Mouse (Mus musculus) megakaryocyte, adult 5-6 weeks (primary cell): ENCODE results near the gene Schip1. TPM values are rescaled to one million over a fixed set of nuclear protein-coding genes. Genes with fewer than 3 reads are reported as not detected.

Source experiments
- ATAC-seq: 2 replicates; pipeline ENCODE4 v1.8.0; 2016; ENCODE audit warnings: mild to moderate bottlenecking, inconsistent platforms; ENCODE audit not compliant: poor library complexity, severe bottlenecking
- total RNA-seq, 2 experiments: library from RNA; stranded (forward) in 1 of 2; stranded (reverse) in 1 of 2; fragments of 153-499, 151-499 nt in 1 of 2; fragments of 221-1000, 200-1000 nt in 1 of 2; gene quantifications; 2 replicates each; pipeline versions ENCODE4 v1.2.3 to v1.2.4; 2015 to 2017

The Schip1 gene
- total RNA-seq, 2 experiments from 2014 or later, result 0.11 TPM; not detected in 1

DNA sequence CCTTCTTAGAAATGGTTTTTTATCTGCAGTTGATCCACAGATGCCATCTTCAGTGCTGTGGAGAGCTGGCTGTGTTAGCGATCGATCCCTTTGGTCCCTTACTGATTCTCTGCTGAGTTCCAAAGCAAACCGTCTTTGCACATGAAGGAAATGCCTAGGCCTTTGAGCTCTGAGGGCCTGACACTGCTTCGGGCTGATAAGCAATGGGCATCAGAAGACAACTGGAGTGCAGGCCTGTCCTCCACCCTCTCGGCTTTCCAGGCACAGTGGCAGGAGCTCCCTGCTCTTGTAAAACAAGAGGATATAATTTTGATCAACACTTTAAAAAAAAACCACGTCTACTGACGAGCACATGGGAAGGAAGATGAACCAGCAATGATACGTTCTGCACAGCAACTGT is 477.1 kb downstream of the Schip1 start:
- ATAC-seq, result no peak

DNA sequence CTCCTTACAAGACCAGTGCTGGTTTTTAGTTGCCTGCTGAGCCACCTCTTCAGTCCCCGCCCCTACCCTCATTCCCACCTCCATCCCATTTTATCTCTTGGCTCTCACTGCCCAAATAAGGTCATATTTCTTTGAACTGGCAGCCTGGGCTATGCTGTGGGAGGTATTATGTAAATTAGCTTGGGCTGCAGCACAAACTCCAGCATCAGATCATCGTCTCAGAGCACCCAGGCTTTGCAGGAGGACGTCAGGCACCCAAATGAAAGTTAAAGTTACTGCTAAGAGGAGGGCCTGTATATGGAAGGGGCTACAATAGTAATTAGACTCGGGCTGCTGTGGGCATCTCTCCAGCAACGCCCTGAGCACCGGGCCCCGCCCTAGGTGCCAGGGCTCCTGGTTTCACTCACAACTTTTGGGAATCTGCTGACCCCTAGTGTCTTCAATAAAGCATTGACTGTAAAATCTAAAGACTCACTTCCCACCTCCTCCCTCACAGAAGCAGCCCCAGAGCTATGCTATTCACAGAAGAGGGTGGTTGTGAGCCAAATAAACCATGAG is 478.4 kb downstream of the Schip1 start:
- ATAC-seq, result peak; percentile 86

DNA sequence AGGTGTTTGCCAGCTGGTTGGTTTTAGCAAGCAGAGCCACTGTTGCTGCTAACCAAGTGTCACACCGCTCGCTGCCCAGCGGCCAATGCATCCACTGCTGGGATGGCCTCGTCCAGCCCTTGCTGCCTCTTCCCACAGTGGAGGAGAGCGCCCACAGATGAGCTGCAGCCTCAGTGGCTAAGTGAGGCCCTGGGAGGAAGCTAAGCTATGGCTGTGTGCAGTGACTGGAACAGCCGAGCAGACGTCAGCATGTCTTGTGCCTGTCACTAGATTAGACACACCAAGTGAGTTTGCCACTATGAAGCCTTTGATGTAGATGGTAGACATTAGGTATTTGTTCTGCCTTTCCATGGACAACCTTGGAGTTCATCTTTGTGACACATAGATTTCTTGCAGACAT is 480.2 kb downstream of the Schip1 start:
- ATAC-seq, result no peak

DNA sequence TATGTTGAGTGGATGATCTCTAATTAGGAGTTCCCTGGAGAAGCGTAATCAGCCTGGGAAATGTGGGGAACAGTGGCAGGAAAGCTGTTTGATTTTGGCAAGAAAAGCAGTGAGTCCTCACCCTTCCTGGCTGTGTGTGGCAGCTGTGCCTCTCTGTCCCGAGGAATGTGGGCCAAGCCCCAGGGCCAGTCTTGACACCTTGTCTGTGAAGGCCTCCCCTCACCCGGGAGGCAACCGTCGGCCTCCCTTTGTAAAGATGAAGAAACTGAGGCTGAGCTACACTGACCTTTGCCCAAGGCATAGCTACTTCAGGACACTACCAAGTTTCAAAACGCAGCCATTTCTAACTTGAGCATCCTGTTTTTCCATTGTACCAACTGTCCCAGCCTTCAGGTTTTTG is 481.3 kb downstream of the Schip1 start:
- ATAC-seq, result no peak

DNA sequence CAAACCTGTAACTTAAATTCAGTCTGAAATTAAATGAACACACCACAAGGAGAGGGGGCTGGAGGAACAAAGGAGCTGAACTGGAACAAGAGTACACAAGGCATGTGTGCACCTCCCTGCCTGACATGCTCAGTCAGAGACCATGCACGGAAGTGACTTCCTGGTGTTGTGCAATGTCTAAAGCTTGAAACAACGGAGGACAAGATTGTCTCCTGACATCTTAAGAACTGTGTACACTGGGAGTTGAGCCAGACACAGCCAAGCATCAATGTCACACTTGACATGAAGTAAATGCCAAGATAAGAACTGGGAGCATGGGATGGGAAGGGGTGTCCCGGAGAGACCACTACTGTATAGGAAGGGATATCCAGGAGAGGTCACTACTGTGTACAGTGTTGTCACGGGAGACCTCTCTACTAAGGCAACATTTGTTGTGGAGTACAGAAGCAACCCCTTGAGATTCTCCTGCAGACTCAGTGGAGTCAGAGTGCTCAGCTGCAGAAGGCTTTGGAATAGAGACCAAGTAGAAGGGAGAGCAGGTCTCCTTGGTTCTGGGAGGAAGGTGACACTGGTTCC is 490.6 kb downstream of the Schip1 start:
- peak; percentile 46 for ATAC-seq

DNA sequence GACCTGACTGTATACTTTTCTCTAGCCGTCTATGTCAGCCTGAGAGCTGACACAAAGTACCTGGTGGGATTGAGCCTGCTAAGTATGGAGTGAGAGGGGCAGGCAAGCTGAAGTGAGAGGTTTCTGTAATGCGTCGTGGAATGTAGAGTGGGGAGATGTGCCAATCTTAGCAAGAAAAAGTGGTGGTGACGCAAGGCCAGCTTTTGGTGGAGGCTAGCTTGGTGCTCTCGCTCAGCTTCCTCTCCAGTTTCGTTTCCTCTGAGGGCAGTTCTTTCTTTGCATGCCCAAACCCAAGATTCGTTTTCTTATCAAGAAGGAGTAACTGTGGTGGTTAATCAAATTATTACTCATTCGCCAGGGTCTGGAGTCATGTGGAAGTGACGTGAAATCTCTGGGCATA is 492.3 kb downstream of the Schip1 start:
- ATAC-seq, result peak; percentile 89

DNA sequence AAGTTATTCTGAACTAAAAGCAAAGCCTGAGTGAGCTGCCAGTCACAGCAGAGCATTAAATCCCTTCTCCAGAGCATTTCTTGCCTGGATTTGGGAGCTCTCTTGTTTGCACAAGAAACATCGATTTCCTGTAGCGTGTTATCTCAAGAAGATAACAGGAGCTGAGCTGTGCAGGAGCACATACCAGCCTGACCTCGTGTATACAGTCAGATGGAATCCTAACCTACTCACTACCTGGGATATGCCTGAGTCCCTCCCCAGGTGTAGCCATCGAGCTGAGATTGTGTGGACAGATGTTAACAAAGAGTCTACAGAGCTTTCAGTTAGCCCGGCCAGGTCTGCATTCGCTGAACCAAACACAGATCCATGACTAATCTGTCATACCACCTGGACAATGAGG is 494.1 kb downstream of the Schip1 start:
- ATAC-seq, result no peak

DNA sequence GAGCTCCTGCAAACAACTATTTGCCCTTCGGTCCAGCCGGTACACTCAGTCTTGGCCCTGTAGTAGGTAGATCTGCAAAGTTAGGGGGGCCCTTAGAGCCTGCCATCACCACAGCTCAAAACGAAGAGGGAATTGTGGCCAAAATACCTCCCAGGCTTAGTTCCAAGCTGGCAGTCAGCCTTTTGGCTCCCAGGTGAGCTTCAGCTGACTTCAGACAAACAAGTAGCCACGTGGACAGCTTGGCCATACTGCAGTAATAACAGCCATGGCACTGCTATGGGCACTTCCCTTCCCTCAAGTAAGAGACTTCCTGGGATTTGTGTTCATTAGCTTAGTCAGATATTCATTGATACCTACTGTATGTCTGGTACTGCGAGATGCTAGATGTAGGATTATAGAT is 495.5 kb downstream of the Schip1 start:
- no peak for ATAC-seq

DNA sequence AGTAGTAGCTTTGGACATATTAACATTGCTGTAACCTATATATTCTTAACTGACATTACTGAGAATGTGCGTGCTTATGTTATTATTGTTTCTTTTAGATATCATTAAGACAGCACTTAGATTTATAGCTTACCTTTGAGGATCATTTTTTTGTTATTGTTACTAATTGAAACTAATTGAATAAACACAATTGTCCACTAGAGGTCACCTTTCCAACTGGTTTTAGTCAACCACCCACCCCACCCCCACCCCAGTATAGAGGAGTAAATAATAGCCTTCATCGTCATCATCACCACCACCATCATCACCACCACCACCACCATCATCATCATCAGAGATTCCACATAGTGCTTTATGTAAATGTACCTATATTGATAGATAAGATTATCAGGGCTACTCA is 498.2 kb downstream of the Schip1 start:
- no peak for ATAC-seq

DNA sequence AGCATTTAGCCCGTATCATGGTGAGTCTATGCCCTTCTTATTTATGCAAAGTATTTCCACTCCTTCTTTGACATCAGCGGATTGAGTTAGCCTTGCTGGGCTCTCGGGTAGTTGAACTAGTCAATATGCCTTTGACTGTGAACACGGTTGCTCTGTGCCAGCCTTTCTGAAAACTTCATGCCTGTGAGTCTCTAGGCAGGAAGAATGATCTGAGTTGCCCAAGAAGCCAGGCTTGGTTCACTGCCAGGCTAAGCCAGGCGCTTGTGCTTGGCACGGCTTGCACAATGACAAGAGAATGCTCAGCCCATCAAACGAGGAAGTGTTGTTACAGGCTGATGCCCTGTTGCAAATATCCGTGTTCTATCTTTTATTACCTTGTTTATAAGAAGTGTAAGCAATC is 499.3 kb downstream of the Schip1 start:
- peak; percentile 95 for ATAC-seq

DNA sequence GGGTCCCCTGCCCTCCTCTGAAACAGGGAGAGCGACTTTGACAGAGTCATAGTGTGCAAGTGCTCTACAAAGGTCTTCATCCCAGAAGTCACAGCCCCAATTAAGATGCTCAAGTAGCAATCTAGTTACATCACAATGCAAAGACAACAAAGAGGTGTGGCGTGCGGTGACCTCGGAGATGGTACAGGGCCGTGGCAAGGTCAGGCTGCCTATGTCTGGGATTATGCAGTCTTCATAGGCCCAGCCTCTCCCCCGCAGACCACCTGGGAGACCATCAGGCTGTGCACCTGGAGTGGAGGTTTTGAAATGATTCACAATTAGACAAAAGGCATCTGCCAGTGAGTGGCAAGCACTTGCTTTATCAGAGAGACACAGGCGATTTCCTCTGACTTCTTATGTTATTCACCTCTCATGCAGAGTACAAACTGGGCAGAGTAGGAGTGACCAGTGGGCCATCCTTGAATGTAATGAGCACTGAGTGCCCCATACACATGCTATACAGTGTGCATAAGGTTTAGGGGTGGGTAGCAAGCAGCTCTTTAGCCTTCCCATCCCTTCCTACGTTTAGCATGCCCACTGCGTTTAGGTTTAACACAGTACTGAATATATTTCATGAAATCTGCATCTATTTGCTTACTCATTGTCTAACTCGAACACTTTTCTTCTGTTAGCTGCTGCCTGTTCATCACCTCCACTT is 500.5 kb downstream of the Schip1 start:
- ATAC-seq, result no peak

DNA sequence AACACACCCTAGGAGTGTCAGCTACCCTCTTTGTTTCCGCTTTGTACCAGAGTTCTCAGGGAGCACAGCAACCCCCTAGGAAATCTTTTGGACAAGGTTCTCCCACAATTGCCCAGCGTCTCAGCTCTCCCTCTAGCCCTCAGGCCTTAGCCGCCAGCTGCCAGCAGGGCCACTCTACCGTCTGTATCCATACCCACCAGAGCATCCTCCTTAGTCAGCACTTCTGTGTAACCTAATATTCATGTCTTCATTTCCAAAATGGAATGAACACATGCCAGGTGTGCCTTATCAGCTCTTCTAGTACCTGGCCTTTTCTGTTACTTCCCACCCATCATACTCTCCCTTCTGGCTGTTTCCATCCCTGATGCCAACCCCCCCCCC is 501.1 kb downstream of the Schip1 start:
- no peak for ATAC-seq

DNA sequence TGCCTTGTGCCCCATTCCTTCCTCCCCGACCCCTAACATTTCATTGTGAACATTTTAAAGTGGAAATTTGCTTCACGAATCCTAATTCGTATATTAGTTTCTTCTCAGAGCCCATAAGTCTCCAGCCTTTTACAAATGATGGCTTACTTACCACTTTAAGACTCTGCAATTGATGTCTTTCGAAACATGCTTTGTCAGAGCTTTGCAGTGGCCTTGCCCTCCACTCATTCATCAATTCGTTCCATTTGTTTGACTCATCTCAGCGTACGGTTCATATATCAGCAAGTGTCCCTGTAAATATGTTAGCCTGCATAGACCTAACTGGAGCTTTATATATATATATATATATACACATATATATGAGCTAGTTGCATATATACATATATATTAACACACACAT is 503.0 kb downstream of the Schip1 start:
- no peak for ATAC-seq

DNA sequence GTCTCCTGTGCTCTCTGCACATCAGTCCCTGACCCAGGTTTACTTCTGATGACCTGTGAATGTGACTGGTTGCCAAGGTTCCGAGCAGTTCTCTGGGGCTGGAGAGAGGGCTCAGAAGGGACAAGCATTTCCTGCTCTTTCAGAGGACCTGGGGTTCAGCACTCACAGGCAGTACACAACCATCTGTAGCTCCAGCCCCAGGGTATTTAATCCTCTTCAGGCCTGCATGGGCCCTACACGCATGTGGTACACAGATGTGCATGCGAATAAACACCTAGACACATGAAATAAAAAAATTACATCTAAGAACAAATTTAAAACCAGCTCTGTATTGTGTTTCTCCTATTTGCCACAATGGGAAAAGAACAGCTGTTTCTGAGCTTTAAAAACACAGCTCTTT is 503.5 kb downstream of the Schip1 start:
- no peak for ATAC-seq

DNA sequence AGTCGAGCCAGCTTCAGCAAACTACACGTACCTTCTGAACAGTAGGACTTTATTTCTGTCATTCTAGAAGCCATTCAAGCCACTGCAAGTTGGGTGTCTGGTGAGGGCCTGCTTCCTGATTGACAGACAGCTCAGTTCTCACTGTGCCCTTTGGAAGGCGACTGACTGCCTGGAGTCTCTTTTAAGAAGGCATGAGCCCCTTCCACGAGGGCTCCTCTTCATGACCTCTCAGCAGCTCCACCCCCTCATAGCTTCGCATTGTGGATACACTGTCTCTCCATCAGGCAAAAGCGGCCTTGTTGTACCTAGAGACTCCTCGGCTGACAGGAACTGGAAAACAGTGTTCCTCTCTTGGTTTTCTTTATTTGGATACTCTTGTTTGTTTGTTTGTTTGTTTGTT is 504.1 kb downstream of the Schip1 start:
- ATAC-seq, result no peak

DNA sequence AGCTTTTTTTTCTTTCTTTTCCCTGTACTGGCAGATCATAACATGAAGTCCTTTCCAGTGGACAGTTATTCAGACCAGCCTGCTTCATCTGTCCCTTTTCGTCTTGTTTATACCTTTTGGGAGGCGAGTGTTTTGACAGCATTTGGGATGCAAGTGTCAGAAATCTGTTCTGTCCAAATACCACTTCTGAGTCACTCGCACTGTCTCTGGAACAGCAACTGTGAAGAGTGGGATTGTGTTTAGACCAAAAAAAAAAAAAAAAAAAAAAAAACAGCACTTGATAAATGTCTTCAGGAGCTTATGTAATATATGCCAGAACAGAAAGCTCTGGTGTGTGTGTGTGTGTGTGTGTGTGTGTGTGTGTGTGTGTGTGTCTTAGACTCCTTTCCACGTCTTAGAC is 505.7 kb downstream of the Schip1 start:
- no peak for ATAC-seq

DNA sequence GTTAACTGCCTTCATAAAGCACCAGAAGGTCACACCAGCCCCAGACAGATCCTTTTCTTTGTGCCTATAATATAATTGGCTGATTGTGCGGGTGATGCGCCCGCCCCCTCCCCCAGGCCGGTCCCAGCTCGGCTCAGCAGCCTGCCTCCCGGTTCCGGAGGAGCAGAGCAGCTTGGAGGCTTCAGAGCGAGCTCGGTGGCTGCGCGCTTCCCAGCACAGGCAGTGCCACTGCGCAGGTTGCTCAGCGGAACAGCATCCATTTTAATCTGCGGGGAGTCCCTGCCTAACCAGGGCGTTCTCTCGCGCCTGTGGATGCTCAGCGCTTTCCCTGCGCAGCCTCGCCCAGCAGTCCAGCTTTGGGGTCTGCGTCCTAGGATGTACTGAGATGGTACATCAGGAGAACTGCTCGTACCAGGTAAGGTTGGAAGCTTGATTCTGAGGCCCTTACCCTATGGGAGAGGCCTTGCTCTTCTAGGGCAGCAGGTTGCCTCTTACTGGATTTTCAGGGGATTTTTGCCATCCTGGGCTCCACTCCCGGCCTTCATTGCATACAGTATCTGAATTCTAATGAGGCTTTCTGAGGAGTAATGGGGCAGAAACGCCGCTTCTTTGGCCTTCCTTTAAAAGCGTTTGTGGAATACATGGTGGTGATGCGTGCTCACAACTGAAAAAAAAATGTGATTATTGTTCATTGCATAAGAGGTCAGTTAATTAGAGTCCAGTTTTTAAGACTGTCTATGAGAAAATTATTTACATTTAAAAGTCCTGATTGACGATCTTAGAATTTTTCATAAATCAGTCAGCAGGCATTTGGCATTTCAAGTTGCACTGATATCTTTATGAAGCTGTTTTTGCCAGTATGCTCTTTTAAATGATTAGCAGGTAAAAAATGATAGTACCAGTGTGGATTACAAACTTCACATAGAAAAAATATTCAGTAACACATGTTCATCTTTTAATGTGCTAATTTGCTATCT is 507.9 kb downstream of the Schip1 start:
- ATAC-seq, result no peak

DNA sequence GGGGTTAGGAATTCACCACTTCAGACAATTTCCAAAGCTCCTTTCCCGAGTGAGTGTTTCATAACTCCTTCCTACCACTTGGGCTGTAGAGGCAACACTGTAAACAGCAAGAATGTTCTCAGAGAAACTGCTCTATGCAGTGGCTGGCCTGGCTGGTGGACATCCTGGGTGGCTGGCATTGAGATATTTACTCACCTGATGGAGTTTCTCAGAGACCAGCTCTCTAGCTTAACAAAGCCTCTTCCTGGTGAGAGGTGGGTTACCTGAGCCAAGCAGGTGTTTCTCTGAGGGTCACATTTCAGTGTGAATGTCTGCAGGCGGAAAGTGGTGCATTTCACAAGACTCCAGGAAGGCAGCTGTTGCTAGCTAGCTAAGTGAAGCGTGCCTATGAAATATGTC is 508.6 kb downstream of the Schip1 start:
- no peak for ATAC-seq

DNA sequence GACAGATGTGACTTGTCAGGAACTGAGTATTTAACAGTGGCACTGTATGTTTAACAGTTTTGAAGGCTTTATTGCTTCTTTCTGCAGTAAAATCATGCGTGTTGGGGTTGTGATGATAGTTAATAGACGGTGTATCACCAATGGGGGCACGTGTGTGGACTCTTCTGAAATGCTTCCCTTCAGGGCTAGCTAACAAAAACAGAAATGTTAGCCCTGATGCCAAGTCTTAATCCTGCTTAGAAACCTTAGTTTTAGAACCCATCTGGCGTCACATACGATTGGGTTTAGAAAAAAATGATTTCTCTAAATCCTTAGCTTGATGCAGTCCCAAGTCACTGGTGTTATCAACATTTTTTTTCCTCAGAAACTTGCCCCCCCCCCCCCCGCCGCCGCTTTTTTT is 509.5 kb downstream of the Schip1 start:
- ATAC-seq, result no peak

DNA sequence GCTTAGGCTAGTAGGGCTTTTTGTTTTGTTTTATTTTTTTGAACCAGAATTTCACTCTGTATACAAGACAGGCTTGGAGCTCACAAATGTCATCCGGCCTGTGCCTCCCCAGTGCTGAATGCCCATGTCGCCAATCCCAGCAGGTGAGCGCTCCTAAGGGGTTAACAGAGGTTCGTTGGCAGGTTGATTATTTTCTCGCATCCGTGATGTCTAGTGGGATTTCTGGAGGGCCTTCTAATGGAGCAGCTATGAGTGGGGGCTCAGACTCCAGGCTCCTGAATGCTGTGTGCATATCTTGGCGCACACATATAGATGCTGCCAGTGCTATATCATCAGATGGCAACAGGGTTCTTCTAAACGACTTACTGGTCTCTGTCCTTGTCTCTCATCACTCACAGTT is 510.0 kb downstream of the Schip1 start:
- ATAC-seq, result no peak

DNA sequence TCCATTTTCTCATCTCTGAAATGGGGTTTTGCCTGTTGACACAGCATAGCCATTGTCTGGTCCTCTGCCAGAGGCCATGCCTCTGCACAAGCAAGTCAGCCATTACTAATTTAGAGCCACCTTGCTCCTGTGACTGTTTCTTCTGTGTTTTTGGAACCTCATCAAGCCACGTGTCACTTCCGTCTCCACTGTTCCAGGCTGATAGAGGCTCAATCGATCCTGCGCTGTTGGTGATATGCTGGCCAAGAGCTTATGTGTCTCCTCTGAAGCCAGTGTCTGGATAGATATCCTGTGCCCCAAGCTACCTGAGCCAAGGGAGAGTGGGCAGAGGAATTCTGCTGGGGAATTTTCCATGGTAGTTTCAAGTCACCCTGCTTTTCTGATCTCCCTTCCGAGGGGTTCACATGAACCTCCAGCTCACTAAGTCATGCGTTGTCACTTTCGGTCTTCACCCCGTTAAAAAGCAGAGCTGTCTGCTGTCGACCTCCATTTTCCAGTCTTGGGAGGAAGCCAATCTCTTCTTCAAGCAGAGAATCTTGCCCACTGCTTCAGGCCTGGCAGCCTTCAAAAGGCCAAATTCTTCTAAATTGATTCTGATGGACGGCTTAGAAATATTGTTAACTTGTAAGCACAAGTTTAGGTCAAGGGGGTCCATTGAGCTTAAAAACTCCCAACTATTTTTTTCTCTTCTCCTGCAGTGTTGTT is 511.2 kb downstream of the Schip1 start:
- ATAC-seq, result no peak
